Mouse (Mus musculus): ENCODE measurements around the gene Mtrf1. TPM values are rescaled to one million over a fixed set of nuclear protein-coding genes. Genes with fewer than 3 reads are reported as not detected.
"Not testable (repeated sequence)": the region's sequence is repeated elsewhere in the genome, so short reads cannot be mapped to it uniquely, and the experiment has no call there.

Gene Mtrf1
- polyA plus RNA-seq, 1 experiment from 2014 or later, result 9.0 TPM

GRCm38 (mm10) chr14:79434068-79434467 is 36.5 kb downstream of the Mtrf1 start:
- ATAC-seq (ENCODE audit: insufficient number of reproducible peaks, low FRiP score, low TSS enrichment, low read depth), result no peak
- Histone ChIP-seq H3K36me3 (ENCODE audit: control insufficient read depth, insufficient read depth, low read length) (no peaks in the 10 kb centered on the region), H3K4me1 (ENCODE audit: control insufficient read depth, insufficient read depth, low read length) (no peaks in the 10 kb centered on the region), H3K27me3 (ENCODE audit: control insufficient read depth, insufficient read depth, low read length) (no peaks in the 10 kb centered on the region), H3K27ac (replicated peaks; ENCODE audit: low read depth, low read length) (no peak overlapping the region), H3K9me3 (ENCODE audit: control insufficient read depth, low read length) (no peaks in the 10 kb centered on the region), H3K4me2 (ENCODE audit: low read depth, severe bottlenecking) (no peak overlapping the region), H3K9ac (ENCODE audit: low read length) (no peak overlapping the region), H3K4me3 (ENCODE audit: low read depth, low read length) (no peak overlapping the region)
- WGBS, result 81% methylated on average over 1 of the region's 1 CpGs
- no peak for DNase-seq (ENCODE audit: low spot score)

- no peaks in the 10 kb centered on the region for H3K9me3 ChIP-seq (ENCODE audit: control insufficient read depth, low read length)
- no peak for ATAC-seq (ENCODE audit: insufficient number of reproducible peaks, low FRiP score, low TSS enrichment, low read depth)
Observed at GRCm38 (mm10) chr14:79440655-79441054, 43.1 kb downstream of the Mtrf1 start.

GRCm38 (mm10) chr14:79441441-79441840 is 43.9 kb downstream of the Mtrf1 start:
- no peak overlapping the region for H3K4me3 ChIP-seq (ENCODE audit: low read depth, low read length)
- H3K9me3 ChIP-seq (ENCODE audit: control insufficient read depth, low read length), result no peaks in the 10 kb centered on the region
- WGBS, result 88% methylated on average over 5 of the region's 5 CpGs
- no peak for DNase-seq (ENCODE audit: low spot score)
- no peak overlapping the region for H3K4me2 ChIP-seq (ENCODE audit: low read depth, severe bottlenecking)
- no peak for ATAC-seq (ENCODE audit: insufficient number of reproducible peaks, low FRiP score, low TSS enrichment, low read depth)
- no peak overlapping the region for H3K27ac ChIP-seq (replicated peaks; ENCODE audit: low read depth, low read length)
- H3K9ac ChIP-seq (ENCODE audit: low read length), result no peak overlapping the region
- H3K27me3 ChIP-seq (ENCODE audit: control insufficient read depth, insufficient read depth, low read length), result no peaks in the 10 kb centered on the region
- H3K4me1 ChIP-seq (ENCODE audit: control insufficient read depth, insufficient read depth, low read length), result no peaks in the 10 kb centered on the region
- no peaks in the 10 kb centered on the region for H3K36me3 ChIP-seq (ENCODE audit: control insufficient read depth, insufficient read depth, low read length)

More at GRCm38 (mm10) chr14:79440655-79441054, 43.1 kb downstream of the Mtrf1 start:
- H3K4me1 ChIP-seq (ENCODE audit: control insufficient read depth, insufficient read depth, low read length), result no peaks in the 10 kb centered on the region
- no peaks in the 10 kb centered on the region for H3K36me3 ChIP-seq (ENCODE audit: control insufficient read depth, insufficient read depth, low read length)
- WGBS, result 85% methylated on average over 2 of the region's 2 CpGs
- no peak overlapping the region for H3K4me2 ChIP-seq (ENCODE audit: low read depth, severe bottlenecking)
- H3K4me3 ChIP-seq (ENCODE audit: low read depth, low read length), result no peak overlapping the region
- H3K27ac ChIP-seq (replicated peaks; ENCODE audit: low read depth, low read length), result no peak overlapping the region
- no peak overlapping the region for H3K9ac ChIP-seq (ENCODE audit: low read length)
- no peak for DNase-seq (ENCODE audit: low spot score)
- H3K27me3 ChIP-seq (ENCODE audit: control insufficient read depth, insufficient read depth, low read length), result no peaks in the 10 kb centered on the region

DNA sequence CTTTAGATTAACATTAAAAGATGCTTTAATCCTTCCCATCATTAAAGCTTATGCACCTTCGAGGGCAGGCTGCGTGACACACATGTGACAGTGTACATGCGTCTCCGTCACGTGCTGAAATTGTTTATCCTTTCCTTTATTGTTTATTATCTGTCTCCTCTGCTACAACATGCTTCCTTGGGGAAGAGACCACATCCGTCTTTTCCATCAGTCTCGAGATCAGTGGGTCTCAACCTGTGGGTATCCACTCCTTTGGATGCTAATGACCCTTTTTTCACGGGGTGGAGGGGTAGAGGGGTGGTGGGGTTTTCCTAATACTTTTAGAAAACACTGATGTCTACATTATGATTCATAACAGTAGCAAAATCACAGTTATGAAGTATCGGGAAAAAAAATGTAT is 47.0 kb downstream of the Mtrf1 start:
- H3K4me2 ChIP-seq (ENCODE audit: low read depth, severe bottlenecking), result no peak overlapping the region
- H3K4me3 ChIP-seq (ENCODE audit: low read depth, low read length), result no peak overlapping the region
- no peak for DNase-seq (ENCODE audit: low spot score)
- no peaks in the 10 kb centered on the region for H3K36me3 ChIP-seq (ENCODE audit: control insufficient read depth, insufficient read depth, low read length)
- ATAC-seq (ENCODE audit: insufficient number of reproducible peaks, low FRiP score, low TSS enrichment, low read depth), result no peak
- no peak overlapping the region for H3K27ac ChIP-seq (replicated peaks; ENCODE audit: low read depth, low read length)
- H3K27me3 ChIP-seq (ENCODE audit: control insufficient read depth, insufficient read depth, low read length), result no peaks in the 10 kb centered on the region
- WGBS, result 89% methylated on average over 9 of the region's 9 CpGs
- no peaks in the 10 kb centered on the region for H3K9me3 ChIP-seq (ENCODE audit: control insufficient read depth, low read length)
- H3K9ac ChIP-seq (ENCODE audit: low read length), result no peak overlapping the region
- no peaks in the 10 kb centered on the region for H3K4me1 ChIP-seq (ENCODE audit: control insufficient read depth, insufficient read depth, low read length)

DNA sequence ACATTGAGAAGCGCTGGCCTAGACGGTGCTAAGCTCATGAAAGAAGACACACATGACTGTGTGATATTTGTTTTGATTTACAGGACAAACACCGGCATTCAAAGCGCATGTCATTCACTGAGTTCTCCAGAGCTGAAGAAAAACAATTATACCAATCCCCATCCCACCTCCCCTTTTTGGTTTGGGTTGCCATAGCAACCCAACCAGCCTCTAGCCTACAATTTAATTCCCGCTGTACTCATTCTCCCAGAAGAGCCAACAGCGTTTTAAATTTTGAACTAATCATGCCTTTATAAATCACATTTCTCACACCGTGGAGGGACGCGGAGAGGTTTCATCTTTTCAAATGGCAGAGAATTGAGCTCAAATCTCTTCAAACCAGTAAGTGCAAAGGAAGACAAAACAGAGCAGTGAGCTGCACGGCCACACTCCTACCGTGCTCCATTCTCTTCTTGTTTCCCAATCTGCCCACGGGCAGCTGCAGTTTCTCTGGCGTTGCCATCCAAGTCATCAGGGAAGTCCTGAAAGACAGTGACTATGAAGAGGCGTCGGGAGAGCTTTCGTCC is 47.6 kb downstream of the Mtrf1 start:
- DNase-seq (ENCODE audit: low spot score), result no peak
- no peak for ATAC-seq (ENCODE audit: insufficient number of reproducible peaks, low FRiP score, low TSS enrichment, low read depth)
- Histone ChIP-seq H3K9me3 (ENCODE audit: control insufficient read depth, low read length) (no peaks in the 10 kb centered on the region), H3K36me3 (ENCODE audit: control insufficient read depth, insufficient read depth, low read length) (no peaks in the 10 kb centered on the region), H3K4me1 (ENCODE audit: control insufficient read depth, insufficient read depth, low read length) (no peaks in the 10 kb centered on the region), H3K4me3 (ENCODE audit: low read depth, low read length) (no peak overlapping the region), H3K9ac (ENCODE audit: low read length) (no peak overlapping the region), H3K27me3 (ENCODE audit: control insufficient read depth, insufficient read depth, low read length) (no peaks in the 10 kb centered on the region), H3K4me2 (ENCODE audit: low read depth, severe bottlenecking) (no peak overlapping the region), H3K27ac (replicated peaks; ENCODE audit: low read depth, low read length) (no peak overlapping the region)
- 80% methylated on average over 16 of the region's 16 CpGs for WGBS

DNA sequence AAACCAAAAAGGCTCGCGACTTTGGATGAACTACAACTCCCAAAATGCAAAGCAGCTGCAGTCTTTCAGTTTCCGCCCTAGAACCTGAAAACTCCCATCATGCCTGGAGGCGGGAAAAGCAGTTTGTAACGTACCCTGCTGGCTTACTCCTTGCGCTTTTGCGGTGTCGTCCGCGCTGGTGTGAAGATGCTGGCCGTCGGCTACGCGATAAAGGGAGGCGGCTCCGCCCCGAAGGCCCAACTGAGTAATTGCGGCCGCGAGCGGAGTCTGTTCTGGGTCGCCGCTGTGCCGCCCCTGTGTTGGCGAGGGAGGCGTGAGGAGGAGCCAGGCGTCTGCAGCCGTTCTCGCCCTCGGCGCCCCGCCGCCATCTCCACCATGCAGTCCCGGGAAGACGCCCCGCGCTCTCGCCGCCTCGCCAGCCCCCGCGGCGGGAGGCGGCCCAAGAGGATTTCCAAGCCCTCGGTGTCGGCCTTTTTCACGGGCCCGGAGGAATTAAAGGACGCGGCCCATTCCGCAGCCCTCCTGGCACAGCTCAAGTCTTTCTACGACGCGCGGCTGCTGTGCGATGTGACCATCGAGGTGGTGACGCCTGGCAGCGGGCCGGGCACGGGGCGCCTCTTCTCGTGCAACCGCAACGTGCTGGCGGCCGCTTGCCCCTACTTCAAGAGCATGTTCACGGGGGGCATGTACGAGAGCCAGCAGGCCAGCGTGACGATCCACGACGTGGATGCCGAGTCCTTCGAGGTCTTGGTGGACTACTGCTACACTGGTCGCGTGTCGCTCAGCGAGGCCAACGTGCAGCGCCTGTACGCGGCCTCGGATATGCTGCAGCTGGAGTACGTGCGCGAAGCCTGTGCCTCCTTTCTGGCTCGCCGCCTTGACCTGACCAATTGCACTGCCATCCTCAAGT is 54.4 kb downstream of the Mtrf1 start, which contains the start of gene Kbtbd6:
Gene Kbtbd6 (plus strand): TSS at position 155 of the 910 bp plus-strand sequence.
- Histone ChIP-seq H3K9ac (ENCODE audit: low read length) (peak within 1 kb of the TSS; percentile 67), H3K4me2 (ENCODE audit: low read depth, severe bottlenecking) (peak within 1 kb of the TSS; percentile 58), H3K4me3 (ENCODE audit: low read depth, low read length) (peak within 1 kb of the TSS; percentile 41)
- H3K36me3 ChIP-seq (ENCODE audit: control insufficient read depth, insufficient read depth, low read length); H3K27me3 ChIP-seq (ENCODE audit: control insufficient read depth, insufficient read depth, low read length); H3K4me1 ChIP-seq (ENCODE audit: control insufficient read depth, insufficient read depth, low read length); H3K9me3 ChIP-seq (ENCODE audit: control insufficient read depth, low read length); H3K27ac ChIP-seq (replicated peaks; ENCODE audit: low read depth, low read length): not testable (repeated sequence)
- peak; percentile 85 for ATAC-seq (ENCODE audit: insufficient number of reproducible peaks, low FRiP score, low TSS enrichment, low read depth)
- peak; percentile 91 for DNase-seq (ENCODE audit: low spot score)
- WGBS, result 16% methylated on average over 42 of the region's 89 CpGs

GRCm38 (mm10) chr14:79452591-79452934 is 55.0 kb downstream of the Mtrf1 start:
- not testable (repeated sequence) for ATAC-seq (ENCODE audit: insufficient number of reproducible peaks, low FRiP score, low TSS enrichment, low read depth)

DNA sequence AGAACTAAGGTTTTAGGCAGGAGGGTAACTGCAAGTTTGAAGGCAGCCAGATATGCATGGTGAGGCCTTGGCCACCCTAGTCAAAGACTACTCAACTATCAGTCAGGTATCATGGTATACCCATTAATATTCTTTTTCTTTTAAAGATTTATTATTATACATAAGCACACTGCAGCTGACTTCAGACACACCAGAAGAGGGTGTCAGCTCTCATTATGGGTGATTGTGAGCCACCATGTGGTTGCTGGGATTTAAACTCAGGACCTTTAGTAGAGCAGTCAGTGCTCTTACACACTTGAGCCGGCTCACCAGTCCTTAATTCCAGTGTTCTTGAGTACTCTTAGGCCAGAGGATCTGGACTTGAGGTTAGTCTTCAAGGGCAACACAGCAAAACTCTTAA is 62.8 kb downstream of the Mtrf1 start:
- Histone ChIP-seq H3K4me3 (ENCODE audit: low read depth, low read length) (no peak overlapping the region), H3K27ac (replicated peaks; ENCODE audit: low read depth, low read length) (no peak overlapping the region), H3K36me3 (ENCODE audit: control insufficient read depth, insufficient read depth, low read length) (peaks cover 3% of the 10 kb centered on the region), H3K4me1 (ENCODE audit: control insufficient read depth, insufficient read depth, low read length) (no peaks in the 10 kb centered on the region), H3K9me3 (ENCODE audit: control insufficient read depth, low read length) (no peaks in the 10 kb centered on the region), H3K9ac (ENCODE audit: low read length) (no peak overlapping the region), H3K4me2 (ENCODE audit: low read depth, severe bottlenecking) (no peak overlapping the region), H3K27me3 (ENCODE audit: control insufficient read depth, insufficient read depth, low read length) (no peaks in the 10 kb centered on the region)
- 94% methylated on average over 1 of the region's 1 CpGs for WGBS
- ATAC-seq (ENCODE audit: insufficient number of reproducible peaks, low FRiP score, low TSS enrichment, low read depth), result no peak
- DNase-seq (ENCODE audit: low spot score), result no peak

More at GRCm38 (mm10) chr14:79452591-79452934, 55.0 kb downstream of the Mtrf1 start:
- not testable (repeated sequence) for DNase-seq (ENCODE audit: low spot score); H3K27ac ChIP-seq (replicated peaks; ENCODE audit: low read depth, low read length); H3K4me1 ChIP-seq (ENCODE audit: control insufficient read depth, insufficient read depth, low read length); H3K9ac ChIP-seq (ENCODE audit: low read length); H3K27me3 ChIP-seq (ENCODE audit: control insufficient read depth, insufficient read depth, low read length); H3K36me3 ChIP-seq (ENCODE audit: control insufficient read depth, insufficient read depth, low read length); H3K9me3 ChIP-seq (ENCODE audit: control insufficient read depth, low read length); H3K4me3 ChIP-seq (ENCODE audit: low read depth, low read length); H3K4me2 ChIP-seq (ENCODE audit: low read depth, severe bottlenecking)
- WGBS, result 97% methylated on average over 7 of the region's 10 CpGs
